Mouse (Mus musculus) CH12.LX (cell line): Measurements from ENCODE around the gene Rpp14. TPM values are rescaled to one million over a fixed set of nuclear protein-coding genes. Genes with fewer than 3 reads are reported as not detected.

ENCODE experiments used
- DNase-seq: peaks from one replicate; pipeline ENCODE4 v3.0.0-alpha.2; 2013; ENCODE audit errors: extremely low read depth
- H3K27ac ChIP-seq: 2 replicates; pipeline ENCODE4 v1.5.1; 2012; ENCODE audit warnings: low read depth, mild to moderate bottlenecking, control low read depth, moderate library complexity; ENCODE audit not compliant: insufficient read depth
- H3K27me3 ChIP-seq: replicated peaks from 2 replicates; pipeline ENCODE3; 2012; ENCODE audit warnings: inconsistent platforms
- H3K36me3 ChIP-seq, 2 experiments: replicated peaks in 1 of 2; 2 replicates each; pipeline versions ENCODE3 to v1.6.1; 2012; ENCODE audit warnings: inconsistent platforms in 1 of 2, low read length in 1 of 2, mild to moderate bottlenecking in 1 of 2, mixed read lengths in 1 of 2, moderate library complexity in 1 of 2; ENCODE audit not compliant: control insufficient read depth in 1 of 2, insufficient read depth in 1 of 2
- H3K4me1 ChIP-seq, 2 experiments: 2 replicates each; pipeline ENCODE4 v1.6.1; 2012; ENCODE audit warnings: inconsistent platforms in 1 of 2, moderate library complexity in 1 of 2; ENCODE audit not compliant: insufficient read depth in 2 of 2, control insufficient read depth in 1 of 2
- H3K4me2 ChIP-seq: 2 replicates; pipeline ENCODE4 v1.6.1; 2012; ENCODE audit warnings: low read depth, mild to moderate bottlenecking, control low read depth; ENCODE audit not compliant: poor library complexity, insufficient read depth, severe bottlenecking
- H3K4me3 ChIP-seq, 3 experiments: fragments of 150-350 bp in 1 of 3; sonication (generic) in 1 of 3; replicated peaks in 1 of 3; 2 replicates each; pipeline versions ENCODE3 to v1.5.1; 2011 to 2012; ENCODE audit warnings: low read depth in 2 of 3, low read length in 2 of 3, mild to moderate bottlenecking in 2 of 3, moderate library complexity in 2 of 3, control low read depth in 1 of 3, improper control_type of control experiment in 1 of 3, inconsistent platforms in 1 of 3, mixed read lengths in 1 of 3; ENCODE audit not compliant: poor library complexity in 1 of 3
- H3K79me2 ChIP-seq: replicated peaks from 2 replicates; pipeline ENCODE4 v1.6.1; 2012; ENCODE audit warnings: mild to moderate bottlenecking, moderate library complexity; ENCODE audit not compliant: control insufficient read depth, poor library complexity, insufficient read depth, severe bottlenecking; ENCODE audit errors: extremely low read depth
- H3K9ac ChIP-seq: 2 replicates; pipeline ENCODE4 v1.6.1; 2012; ENCODE audit warnings: low read depth, mild to moderate bottlenecking, control low read depth, moderate library complexity; ENCODE audit not compliant: insufficient read depth
- H3K9me3 ChIP-seq: replicated peaks from 2 replicates; pipeline ENCODE3; 2012; ENCODE audit warnings: low read length, inconsistent platforms, mixed read lengths
- ELF1 ChIP-seq: IDR thresholded peaks from 2 replicates; pipeline ENCODE4 v1.6.1; 2014; ENCODE audit warnings: low read depth, mild to moderate bottlenecking, inconsistent platforms, low read length, improper control_type of control experiment
- ETS1 ChIP-seq: conservative IDR thresholded peaks from 2 replicates; pipeline ENCODE4 v1.6.1; 2012; ENCODE audit warnings: low read depth, mild to moderate bottlenecking, inconsistent platforms, low read length, improper control_type of control experiment, moderate library complexity
- GABPA ChIP-seq: IDR thresholded peaks from 2 replicates; pipeline ENCODE4 v1.6.1; 2012; ENCODE audit warnings: low read depth, low read length, improper control_type of control experiment, inconsistent platforms; ENCODE audit not compliant: insufficient replicate concordance
- IRF4 ChIP-seq: IDR thresholded peaks from 2 replicates; pipeline ENCODE4 v1.6.1; 2014; ENCODE audit warnings: low read depth, mild to moderate bottlenecking, inconsistent platforms, low read length, improper control_type of control experiment
- JUN ChIP-seq: IDR thresholded peaks from 2 replicates; pipeline ENCODE4 v1.6.1; 2011; ENCODE audit warnings: low read depth, mild to moderate bottlenecking, low read length, improper control_type of control experiment, moderate library complexity; ENCODE audit not compliant: insufficient read depth
- JUND ChIP-seq: conservative IDR thresholded peaks from 2 replicates; pipeline ENCODE4 v1.6.1; 2011; ENCODE audit warnings: low read depth, low read length, improper control_type of control experiment
- KAT2A ChIP-seq: IDR thresholded peaks from 2 replicates; pipeline ENCODE4 v1.6.1; 2012; ENCODE audit warnings: low read length, improper control_type of control experiment, inconsistent platforms; ENCODE audit not compliant: insufficient replicate concordance
- MAX ChIP-seq: IDR thresholded peaks from 2 replicates; pipeline ENCODE4 v1.6.1; 2011; ENCODE audit warnings: low read length, improper control_type of control experiment
- MXI1 ChIP-seq: IDR thresholded peaks from 2 replicates; pipeline ENCODE4 v1.6.1; 2011; ENCODE audit warnings: mild to moderate bottlenecking, low read depth, low read length, improper control_type of control experiment
- NELFE ChIP-seq: IDR thresholded peaks from 2 replicates; pipeline ENCODE4 v1.6.1; 2011; ENCODE audit warnings: low read depth, low read length, improper control_type of control experiment
- NRF1 ChIP-seq: IDR thresholded peaks from 2 replicates; pipeline ENCODE4 v1.6.1; 2014; ENCODE audit warnings: low read depth, mild to moderate bottlenecking, inconsistent platforms, low read length, improper control_type of control experiment, moderate library complexity
- PAX5 ChIP-seq: IDR thresholded peaks from 2 replicates; pipeline ENCODE4 v1.6.1; 2012; ENCODE audit warnings: low read length, inconsistent platforms, mixed read lengths
- POLR2AphosphoS2 ChIP-seq: IDR thresholded peaks from 2 replicates; pipeline ENCODE4 v1.6.1; 2011; ENCODE audit warnings: low read depth, low read length, improper control_type of control experiment
- RAD21 ChIP-seq: IDR thresholded peaks from 2 replicates; pipeline ENCODE4 v1.6.1; 2011; ENCODE audit warnings: low read depth, mild to moderate bottlenecking, low read length, improper control_type of control experiment, moderate library complexity
- RCOR1 ChIP-seq: conservative IDR thresholded peaks from 2 replicates; pipeline ENCODE4 v1.6.1; 2012; ENCODE audit warnings: low read depth, mild to moderate bottlenecking, inconsistent platforms, low read length, improper control_type of control experiment
- SIN3A ChIP-seq: IDR thresholded peaks from 2 replicates; pipeline ENCODE4 v1.6.1; 2012; ENCODE audit warnings: low read length, improper control_type of control experiment, inconsistent platforms
- TBP ChIP-seq: conservative IDR thresholded peaks from 2 replicates; pipeline ENCODE4 v1.6.1; 2011; ENCODE audit warnings: low read depth, low read length, improper control_type of control experiment
- UBTF ChIP-seq: IDR thresholded peaks from 2 replicates; pipeline ENCODE4 v1.6.1; 2012; ENCODE audit warnings: low read depth, mild to moderate bottlenecking, inconsistent platforms, low read length, improper control_type of control experiment, moderate library complexity
- USF1 ChIP-seq: IDR thresholded peaks from 2 replicates; pipeline ENCODE4 v1.6.1; 2014; ENCODE audit warnings: low read depth, mild to moderate bottlenecking, inconsistent platforms, low read length, improper control_type of control experiment
- USF2 ChIP-seq: conservative IDR thresholded peaks from 2 replicates; pipeline ENCODE4 v1.6.1; 2011; ENCODE audit warnings: low read depth, low read length, improper control_type of control experiment
- ZC3H11A ChIP-seq: IDR thresholded peaks from 2 replicates; pipeline ENCODE4 v1.6.1; 2012; ENCODE audit warnings: low read depth, mild to moderate bottlenecking, inconsistent platforms, low read length, improper control_type of control experiment
- dilution Hi-C: fragments of 300-500 bp; cut with MboI; formaldehyde crosslinking; loops from 2 replicates; pipeline ENCODE4 v1.14.3; 2020; ENCODE audit warnings: low sequenced_read_pairs; ENCODE audit not compliant: extremely low pct_unique_long_range_greater_than_20kb, extremely low pct_ligation_motif_present
- in situ Hi-C: fragments of 300-500 bp; cut with MboI; formaldehyde crosslinking; loops from 3 replicates; pipeline ENCODE4 v1.14.3; 2019; ENCODE audit warnings: low sequenced_read_pairs, low pct_ligation_motif_present, low pct_unique_long_range_greater_than_20kb, mixed read lengths
- polyA plus RNA-seq: library from polyadenylated mRNA; unstranded; fragments of >175 nt; gene quantifications from 2 replicates; pipeline ENCODE4 v1.2.1, GENCODE M21; 2012; ENCODE audit warnings: low read depth; ENCODE audit not compliant: insufficient read length
- total RNA-seq, 2 experiments: library from RNA; depleted of rRNA; stranded (reverse); fragments of 300-350 nt in 1 of 2; fragments of >200 nt in 1 of 2; gene quantifications; 2 replicates each; pipeline ENCODE4 v1.2.3; 2012 to 2014

The Rpp14 gene
- total and polyA plus RNA-seq, 3 experiments, result 32.4 to 140 (median 101) TPM

- Histone ChIP-seq H3K9me3 (no peaks in the 10 kb centered on the region), H3K27ac (no peak overlapping the region), H3K27me3 (no peaks in the 10 kb centered on the region), H3K36me3 (peaks cover 3 to 49% of the 10 kb centered on the region in 2 experiments), H3K4me3 (no peak overlapping the region), H3K79me2 (no peaks in the 10 kb centered on the region), H3K4me2 (no peak overlapping the region), H3K4me1 (peaks cover 16 to 31% of the 10 kb centered on the region in 2 experiments), H3K9ac (no peak overlapping the region)
- no peak for TF ChIP-seq JUN
- no peak for TF ChIP-seq UBTF
- TF ChIP-seq MAX, result no peak
- no peak for TF ChIP-seq PAX5
- no peak for TF ChIP-seq RAD21
- TF ChIP-seq USF2, result no peak
- TF ChIP-seq NELFE, result no peak
- no peak for TF ChIP-seq ZC3H11A
- TF ChIP-seq ETS1, result no peak
- no peak for TF ChIP-seq TBP
- TF ChIP-seq POLR2AphosphoS2, result no peak
- TF ChIP-seq KAT2A, result no peak
- no peak for TF ChIP-seq USF1
- TF ChIP-seq ELF1, result no peak
- TF ChIP-seq NRF1, result no peak
- TF ChIP-seq IRF4, result no peak
- dilution Hi-C loops, result no loop called here
- no peak for DNase-seq
- in situ Hi-C loops, result no loop called here
Observed at GRCm38 (mm10) chr14:8035951-8036350, 44.2 kb upstream of the Rpp14 start.

GRCm38 (mm10) chr14:8036406-8036805 lies 43.8 kb upstream of the Rpp14 start:
- Histone ChIP-seq H3K4me2 (no peak overlapping the region), H3K9me3 (no peaks in the 10 kb centered on the region), H3K79me2 (no peaks in the 10 kb centered on the region), H3K27me3 (no peaks in the 10 kb centered on the region), H3K36me3 (peaks cover 3 to 46% of the 10 kb centered on the region in 2 experiments), H3K27ac (no peak overlapping the region), H3K9ac (no peak overlapping the region), H3K4me3 (no peak overlapping the region)
- dilution Hi-C loops (no loop called here), in situ Hi-C loops (no loop called here)
- DNase-seq, result no peak
- TF ChIP-seq UBTF (no peak), GABPA (no peak), JUN (no peak), RAD21 (no peak), SIN3A (no peak), RCOR1 (no peak), MAX (no peak), USF2 (no peak), MXI1 (no peak), KAT2A (no peak), JUND (no peak)
- TF ChIP-seq, all 38 proteins: peak for 0
- H3K4me1 ChIP-seq, result peaks cover 16 to 31% of the 10 kb centered on the region in 2 experiments
